Mouse (Mus musculus) liver, embryonic 14.5 days (tissue): ENCODE data around the gene Sestd1. TPM values are rescaled to one million over a fixed set of nuclear protein-coding genes. Genes with fewer than 3 reads are reported as not detected.

Experiments
- ATAC-seq: fragments of 200-750 bp; cut with Nextera tagmentation; 2 replicates; pipeline ENCODE4 v1.8.0; 2017; ENCODE audit warnings: moderate number of reproducible peaks, mild to moderate bottlenecking, moderate library complexity; ENCODE audit not compliant: insufficient read depth
- DNase-seq, 3 experiments: peaks; one replicate each; pipeline ENCODE4 v3.0.0-alpha.2; 2012 to 2013; ENCODE audit warnings: low read depth in 3 of 3, low spot score in 3 of 3
- H3K27ac ChIP-seq: fragments of 300-500 bp; sonication (generic); 2 replicates; pipeline ENCODE4 v1.5.1; 2014; ENCODE audit warnings: moderate library complexity, mild to moderate bottlenecking, control low read depth, inconsistent platforms
- H3K27me3 ChIP-seq: fragments of 300-500 bp; sonication (generic); 2 replicates; pipeline ENCODE4 v1.6.1; 2014; ENCODE audit warnings: mild to moderate bottlenecking, low read length, moderate library complexity; ENCODE audit not compliant: control insufficient read depth, insufficient read depth
- H3K36me3 ChIP-seq: fragments of 300-500 bp; sonication (generic); replicated peaks from 2 replicates; pipeline ENCODE4 v1.6.1; 2014; ENCODE audit warnings: low read depth; ENCODE audit not compliant: control insufficient read depth, insufficient read depth
- H3K4me1 ChIP-seq, 2 experiments: fragments of 200-500 bp in 1 of 2; fragments of 300-500 bp in 1 of 2; sonication (generic) in 1 of 2; replicated peaks; 2 replicates each; pipeline ENCODE4 v1.6.1; 2012 to 2014; ENCODE audit warnings: antibody characterized with exemption in 1 of 2, inconsistent platforms in 1 of 2, low read length in 1 of 2; ENCODE audit not compliant: control insufficient read depth in 2 of 2, insufficient read depth in 2 of 2
- H3K4me2 ChIP-seq: fragments of 300-500 bp; sonication (generic); 2 replicates; pipeline ENCODE4 v1.6.1; 2014; ENCODE audit warnings: low read depth, mild to moderate bottlenecking, control low read depth, moderate library complexity
- H3K4me3 ChIP-seq, 2 experiments: fragments of 200-500 bp in 1 of 2; fragments of 300-500 bp in 1 of 2; sonication (generic) in 1 of 2; 2 replicates each; pipeline ENCODE4 v1.5.1; 2012 to 2014; ENCODE audit warnings: low read depth in 2 of 2, low read length in 2 of 2, mild to moderate bottlenecking in 2 of 2, control low read depth in 1 of 2, inconsistent platforms in 1 of 2, moderate library complexity in 1 of 2; ENCODE audit not compliant: insufficient read depth in 1 of 2
- H3K9ac ChIP-seq: fragments of 300-500 bp; sonication (generic); replicated peaks from 2 replicates; pipeline ENCODE4 v1.6.1; 2014; ENCODE audit warnings: mild to moderate bottlenecking, control low read depth, moderate library complexity
- H3K9me3 ChIP-seq: fragments of 300-500 bp; sonication (generic); 2 replicates; pipeline ENCODE4 v1.6.1; 2016; ENCODE audit warnings: low read length, mixed read lengths; ENCODE audit not compliant: control insufficient read depth
- CTCF ChIP-seq: IDR thresholded peaks from 2 replicates; pipeline ENCODE4 v1.5.1; 2016; ENCODE audit warnings: antibody characterized with exemption, low read depth, control low read depth
- EP300 ChIP-seq: IDR thresholded peaks from 2 replicates; pipeline ENCODE4 v1.6.1; 2016; ENCODE audit warnings: antibody characterized with exemption, low read depth
- WGBS: fragments of 180-500 bp; shearing (Covaris S2); extraction: QIAGEN DNeasy Blood & Tissue Kit; methylation state at CpG from one replicate; pipeline ENCODE4 v1.1.7; 2014; ENCODE audit not compliant: insufficient replicate concordance; 5-methylcytosine and 5-hydroxymethylcytosine counted together
- polyA plus RNA-seq, 2 experiments: library from polyadenylated mRNA; depleted of rRNA in 1 of 2; stranded (reverse) in 1 of 2; unstranded in 1 of 2; fragments of >200 nt; fragmentation: Nextera tagmentation in 1 of 2; extraction: Ambion mirVana in 1 of 2; gene quantifications; 2 replicates each; pipeline versions ENCODE4 v1.2.1 to v1.2.3; 2012 to 2014

The Sestd1 gene
- polyA plus RNA-seq, 2 experiments: 0.46 to 0.48 TPM

- no peak overlapping the region for H3K4me3 ChIP-seq
- no peaks in the 10 kb centered on the region for H3K27me3 ChIP-seq
- H3K4me2 ChIP-seq: no peak overlapping the region
- ATAC-seq (no peak), DNase-seq (no peak)
- peaks cover 3 to 9% of the 10 kb centered on the region in 2 experiments; a peak in 3 of 4 replicates for H3K4me1 ChIP-seq
- TF ChIP-seq CTCF (no peak), EP300 (no peak)
- H3K27ac ChIP-seq: no peak overlapping the region
- no peak overlapping the region for H3K9ac ChIP-seq
- no peaks in the 10 kb centered on the region for H3K36me3 ChIP-seq
- WGBS: 59% methylated on average over 4 of the region's 4 CpGs
- no peaks in the 10 kb centered on the region for H3K9me3 ChIP-seq
Observed at GRCm38 (mm10) chr2:77166366-77166765, 114.0 kb downstream of the Sestd1 start.

GRCm38 (mm10) chr2:77164662-77165061 is 115.7 kb downstream of the Sestd1 start:
- Histone ChIP-seq H3K4me2 (no peak overlapping the region), H3K4me1 (0 out of 4 replicates have a peak, but pooled peaks cover 0 to under 1% of the 10 kb centered on the region in 2 experiments), H3K9me3 (no peaks in the 10 kb centered on the region), H3K4me3 (no peak overlapping the region), H3K27me3 (no peaks in the 10 kb centered on the region), H3K36me3 (no peaks in the 10 kb centered on the region), H3K27ac (no peak overlapping the region), H3K9ac (no peak overlapping the region)
- no peak for TF ChIP-seq CTCF
- TF ChIP-seq EP300: no peak
- ATAC-seq (no peak), DNase-seq (no peak)
- 63% methylated on average over 3 of the region's 3 CpGs for WGBS

GRCm38 (mm10) chr2:77163381-77163780 is 117.0 kb downstream of the Sestd1 start:
- Histone ChIP-seq H3K9me3 (no peaks in the 10 kb centered on the region), H3K27me3 (no peaks in the 10 kb centered on the region), H3K4me1 (no peaks in the 10 kb centered on the region), H3K4me2 (no peak overlapping the region), H3K27ac (no peak overlapping the region), H3K9ac (no peak overlapping the region), H3K36me3 (no peaks in the 10 kb centered on the region), H3K4me3 (no peak overlapping the region)
- 49% methylated on average over 3 of the region's 3 CpGs for WGBS
- DNase-seq (no peak), ATAC-seq (no peak)
- TF ChIP-seq EP300 (no peak), CTCF (no peak)

- Histone ChIP-seq H3K4me3 (no peak overlapping the region), H3K4me1 (no peaks in the 10 kb centered on the region), H3K9me3 (no peaks in the 10 kb centered on the region), H3K36me3 (no peaks in the 10 kb centered on the region), H3K27ac (no peak overlapping the region), H3K27me3 (no peaks in the 10 kb centered on the region), H3K9ac (no peak overlapping the region), H3K4me2 (no peak overlapping the region)
- no peak for TF ChIP-seq EP300
- TF ChIP-seq CTCF: no peak
- ATAC-seq (no peak), DNase-seq (no peak)
- 50% methylated on average over 3 of the region's 3 CpGs for WGBS
Observed at GRCm38 (mm10) chr2:77162135-77162534, 118.3 kb downstream of the Sestd1 start.

GRCm38 (mm10) chr2:77157546-77157945 is 122.8 kb downstream of the Sestd1 start:
- Histone ChIP-seq H3K4me1 (peaks cover 2 to 6% of the 10 kb centered on the region in 2 experiments; a peak in 2 of 4 replicates), H3K36me3 (no peaks in the 10 kb centered on the region), H3K9ac (no peak overlapping the region), H3K27me3 (no peaks in the 10 kb centered on the region), H3K4me3 (no peak overlapping the region), H3K27ac (no peak overlapping the region), H3K9me3 (no peaks in the 10 kb centered on the region), H3K4me2 (no peak overlapping the region)
- no peak for DNase-seq
- TF ChIP-seq CTCF: no peak
- TF ChIP-seq EP300: no peak
- WGBS: 84% methylated on average over 4 of the region's 4 CpGs
- ATAC-seq: no peak
